Mouse (Mus musculus): ENCODE results near the gene Slc9a8.

DNA sequence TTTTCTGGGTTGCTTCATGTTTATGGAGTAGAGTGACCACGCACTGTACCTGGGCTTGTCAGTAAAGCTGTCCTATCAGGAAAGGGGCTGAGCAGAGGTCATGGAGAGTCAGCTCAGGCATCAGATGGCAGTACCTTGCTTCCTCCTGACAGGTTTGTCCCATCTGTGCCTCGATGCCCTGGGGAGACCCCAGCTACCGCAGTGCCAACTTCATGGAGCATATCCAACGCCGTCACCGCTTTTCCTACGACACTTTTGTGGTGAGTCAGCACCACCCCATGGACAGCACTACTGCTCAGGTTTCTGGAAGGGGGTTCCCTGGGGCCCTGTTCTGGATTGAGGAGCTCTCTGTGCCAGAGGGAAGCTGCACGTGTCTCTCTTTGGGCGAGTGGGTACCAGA is 90.9 kb downstream of the Slc9a8 start:
- TF ChIP-seq CTCF (IDR thresholded peaks at IDR 0.05; ENCODE audit: low read depth) (no peak), EP300 (optimal IDR thresholded peaks at IDR 0.05) (no peak)

Data from stomach, postnatal 0 days (tissue).